Mouse (Mus musculus) MEL (cell line): ENCODE measurements at regions not wholly inside any gene's neighbourhood (a gene's known extent, or its start where the extent isn't known, plus 50 kb on each side); places are given as distances from the start of the nearest gene placed in this dataset.

Experiments
- DNase-seq: peaks from one replicate; pipeline ENCODE4 v3.0.0; 2011; ENCODE audit warnings: low read depth, low spot score
- H3K27ac ChIP-seq: 2 replicates; pipeline ENCODE4 v1.5.1; 2012; ENCODE audit warnings: low read depth, mild to moderate bottlenecking, control low read depth, low read length, moderate library complexity; ENCODE audit not compliant: control insufficient read depth
- H3K27me3 ChIP-seq, 2 experiments: fragments of 150-350 bp in 1 of 2; sonication (generic) in 1 of 2; 2 replicates each; pipeline ENCODE4 v1.6.1; 2012; ENCODE audit warnings: low read length in 2 of 2, mild to moderate bottlenecking in 2 of 2, improper control_type of control experiment in 1 of 2, moderate library complexity in 1 of 2; ENCODE audit not compliant: insufficient read depth in 2 of 2, control insufficient read depth in 1 of 2
- H3K36me3 ChIP-seq, 2 experiments: 2 replicates each; pipeline ENCODE4 v1.6.1; 2012 to 2014; ENCODE audit warnings: low read length in 2 of 2, improper control_type of control experiment in 1 of 2, inconsistent platforms in 1 of 2, mild to moderate bottlenecking in 1 of 2; ENCODE audit not compliant: insufficient read depth in 2 of 2, control insufficient read depth in 1 of 2
- H3K4me1 ChIP-seq, 2 experiments: fragments of 150-350 bp in 1 of 2; sonication (generic) in 1 of 2; 2 replicates each; pipeline ENCODE4 v1.6.1; 2012; ENCODE audit warnings: low read length in 2 of 2, improper control_type of control experiment in 1 of 2, mild to moderate bottlenecking in 1 of 2; ENCODE audit not compliant: insufficient read depth in 2 of 2, control insufficient read depth in 1 of 2
- H3K4me3 ChIP-seq, 2 experiments: fragments of 150-350 bp in 1 of 2; sonication (generic) in 1 of 2; 2 replicates each; pipeline ENCODE4 v1.5.1; 2012; ENCODE audit warnings: low read depth in 2 of 2, low read length in 2 of 2, mild to moderate bottlenecking in 2 of 2, moderate library complexity in 2 of 2, control low read depth in 1 of 2, improper control_type of control experiment in 1 of 2; ENCODE audit not compliant: control insufficient read depth in 1 of 2, insufficient read depth in 1 of 2
- H3K79me2 ChIP-seq: 2 replicates; pipeline ENCODE4 v1.6.1; 2012; ENCODE audit warnings: mild to moderate bottlenecking, low read length, moderate library complexity; ENCODE audit not compliant: control insufficient read depth, poor library complexity, insufficient read depth
- H3K9ac ChIP-seq: 2 replicates; pipeline ENCODE4 v1.6.1; 2012; ENCODE audit warnings: low read depth, mild to moderate bottlenecking, control low read depth, low read length, moderate library complexity; ENCODE audit not compliant: control insufficient read depth, poor library complexity, severe bottlenecking
- H3K9me3 ChIP-seq: fragments of 150-350 bp; sonication (generic); replicated peaks from 2 replicates; pipeline ENCODE4 v1.6.1; 2012; ENCODE audit warnings: mild to moderate bottlenecking, low read length, improper control_type of control experiment, moderate library complexity; ENCODE audit not compliant: insufficient read depth
- BHLHE40 ChIP-seq: IDR thresholded peaks from 2 replicates; pipeline ENCODE4 v1.6.1; 2012; ENCODE audit warnings: low read depth, mild to moderate bottlenecking, inconsistent platforms, low read length, improper control_type of control experiment, borderline replicate concordance
- CHD1 ChIP-seq: IDR thresholded peaks from 2 replicates; pipeline ENCODE4 v1.6.1; 2012; ENCODE audit warnings: low read depth, mild to moderate bottlenecking, inconsistent platforms, low read length, improper control_type of control experiment
- CHD2 ChIP-seq: IDR thresholded peaks from 2 replicates; pipeline ENCODE4 v1.6.1; 2011; ENCODE audit warnings: low read length, improper control_type of control experiment
- CTCF ChIP-seq, 3 experiments: IDR thresholded peaks in 2 of 3; conservative IDR thresholded peaks in 1 of 3; 2 replicates each; pipeline ENCODE4 v1.5.1; 2011 to 2012; ENCODE audit warnings: low read length in 3 of 3, low read depth in 2 of 3, mild to moderate bottlenecking in 2 of 3, improper control_type of control experiment in 1 of 3, inconsistent platforms in 1 of 3, mixed read lengths in 1 of 3, moderate library complexity in 1 of 3; ENCODE audit not compliant: control insufficient read depth in 1 of 3, insufficient read depth in 1 of 3, poor library complexity in 1 of 3, severe bottlenecking in 1 of 3
- E2F4 ChIP-seq: IDR thresholded peaks from 2 replicates; pipeline ENCODE4 v1.6.1; 2011; ENCODE audit warnings: low read depth, low read length, improper control_type of control experiment, borderline replicate concordance
- EP300 ChIP-seq, 2 experiments: IDR thresholded peaks; 2 replicates each; pipeline ENCODE4 v1.6.1; 2011; ENCODE audit warnings: improper control_type of control experiment in 2 of 2, low read length in 2 of 2, low read depth in 1 of 2, mild to moderate bottlenecking in 1 of 2
- ETS1 ChIP-seq: IDR thresholded peaks from 2 replicates; pipeline ENCODE4 v1.6.1; 2012; ENCODE audit warnings: low read depth, mild to moderate bottlenecking, inconsistent platforms, low read length, improper control_type of control experiment, moderate library complexity
- GABPA ChIP-seq: IDR thresholded peaks from 2 replicates; pipeline ENCODE4 v1.6.1; 2012; ENCODE audit warnings: low read depth, mild to moderate bottlenecking, inconsistent platforms, low read length, improper control_type of control experiment, moderate library complexity
- GATA1 ChIP-seq: IDR thresholded peaks from 2 replicates; pipeline ENCODE4 v1.6.1; 2011; ENCODE audit warnings: low read depth, low read length, improper control_type of control experiment
- HCFC1 ChIP-seq: IDR thresholded peaks from 2 replicates; pipeline ENCODE4 v1.6.1; 2012; ENCODE audit warnings: low read depth, mild to moderate bottlenecking, inconsistent platforms, low read length, improper control_type of control experiment, moderate library complexity
- KAT2A ChIP-seq: conservative IDR thresholded peaks from 2 replicates; pipeline ENCODE4 v1.6.1; 2012; ENCODE audit warnings: low read depth, low read length, improper control_type of control experiment, inconsistent platforms
- MAFK ChIP-seq: IDR thresholded peaks from 2 replicates; pipeline ENCODE4 v1.6.1; 2011; ENCODE audit warnings: low read depth, mild to moderate bottlenecking, low read length, improper control_type of control experiment, borderline replicate concordance
- MAX ChIP-seq: IDR thresholded peaks from 2 replicates; pipeline ENCODE4 v1.6.1; 2011; ENCODE audit warnings: low read length, improper control_type of control experiment
- MAZ ChIP-seq: IDR thresholded peaks from 2 replicates; pipeline ENCODE4 v1.6.1; 2012; ENCODE audit warnings: low read depth, mild to moderate bottlenecking, inconsistent platforms, low read length, improper control_type of control experiment
- MEF2A ChIP-seq: IDR thresholded peaks from 2 replicates; pipeline ENCODE4 v1.6.1; 2014; ENCODE audit warnings: low read depth, mild to moderate bottlenecking, inconsistent platforms, low read length, improper control_type of control experiment; ENCODE audit not compliant: poor library complexity, insufficient replicate concordance, severe bottlenecking; ENCODE audit errors: extremely low read depth
- MXI1 ChIP-seq: IDR thresholded peaks from 2 replicates; pipeline ENCODE4 v1.6.1; 2011; ENCODE audit warnings: mild to moderate bottlenecking, low read depth, low read length, improper control_type of control experiment
- NELFE ChIP-seq: IDR thresholded peaks from 2 replicates; pipeline ENCODE4 v1.6.1; 2011; ENCODE audit warnings: low read depth, low read length, improper control_type of control experiment
- NRF1 ChIP-seq: IDR thresholded peaks from 2 replicates; pipeline ENCODE4 v1.6.1; 2014; ENCODE audit warnings: low read depth, mild to moderate bottlenecking, inconsistent platforms, low read length, improper control_type of control experiment, moderate library complexity; ENCODE audit not compliant: poor library complexity, insufficient read depth, severe bottlenecking
- POLR2AphosphoS2 ChIP-seq: IDR thresholded peaks from 2 replicates; pipeline ENCODE4 v1.6.1; 2011; ENCODE audit warnings: low read length, improper control_type of control experiment
- RCOR1 ChIP-seq: IDR thresholded peaks from 2 replicates; pipeline ENCODE4 v1.6.1; 2012; ENCODE audit warnings: low read depth, mild to moderate bottlenecking, inconsistent platforms, low read length, improper control_type of control experiment
- SMC3 ChIP-seq: IDR thresholded peaks from 2 replicates; pipeline ENCODE4 v1.6.1; 2011; ENCODE audit warnings: low read depth, low read length, improper control_type of control experiment
- TBP ChIP-seq: IDR thresholded peaks from 2 replicates; pipeline ENCODE4 v1.8.0; 2011; ENCODE audit warnings: low read depth, low read length, improper control_type of control experiment
- TCF12 ChIP-seq: IDR thresholded peaks from 2 replicates; pipeline ENCODE4 v1.6.1; 2014; ENCODE audit warnings: low read depth, mild to moderate bottlenecking, inconsistent platforms, low read length, improper control_type of control experiment, moderate library complexity
- UBTF ChIP-seq: IDR thresholded peaks from 2 replicates; pipeline ENCODE4 v1.6.1; 2012; ENCODE audit warnings: low read depth, mild to moderate bottlenecking, inconsistent platforms, low read length, improper control_type of control experiment, moderate library complexity, borderline replicate concordance; ENCODE audit not compliant: insufficient read depth
- USF2 ChIP-seq, 2 experiments: IDR thresholded peaks; 2 replicates each; pipeline ENCODE4 v1.6.1; 2011 to 2012; ENCODE audit warnings: improper control_type of control experiment in 2 of 2, low read length in 2 of 2, borderline replicate concordance in 1 of 2, inconsistent platforms in 1 of 2, low read depth in 1 of 2, mild to moderate bottlenecking in 1 of 2; ENCODE audit not compliant: insufficient read depth in 1 of 2
- ZKSCAN1 ChIP-seq: IDR thresholded peaks from 2 replicates; pipeline ENCODE4 v1.6.1; 2012; ENCODE audit warnings: low read depth, mild to moderate bottlenecking, inconsistent platforms, low read length, improper control_type of control experiment, moderate library complexity
- ZMIZ1 ChIP-seq: IDR thresholded peaks from 2 replicates; pipeline ENCODE4 v1.6.1; 2012; ENCODE audit warnings: low read depth, mild to moderate bottlenecking, inconsistent platforms, low read length, improper control_type of control experiment, moderate library complexity
- ZNF384 ChIP-seq: IDR thresholded peaks from 2 replicates; pipeline ENCODE4 v1.6.1; 2012; ENCODE audit warnings: low read depth, mild to moderate bottlenecking, inconsistent platforms, low read length, improper control_type of control experiment

- H3K27ac ChIP-seq: no peak overlapping the region
- H3K4me1 ChIP-seq: no peaks in the 10 kb centered on the region
- no peak overlapping the region for H3K4me3 ChIP-seq
- no peak overlapping the region for H3K9ac ChIP-seq
- TF ChIP-seq USF2 (IDR thresholded peaks at IDR 0.05; ENCODE audit: borderline replicate concordance in 1 of 2, insufficient read depth in 1 of 2, low read depth in 1 of 2, low read length in 2 of 2) (no peak), EP300 (IDR thresholded peaks at IDR 0.05; ENCODE audit: low read depth in 1 of 2, low read length in 2 of 2) (no peak), MEF2A (no peak), MAX (no peak), UBTF (no peak), ETS1 (no peak), KAT2A (no peak), CTCF (IDR thresholded peaks at IDR 0.05 in 2 of 3, conservative IDR thresholded peaks at IDR 0.05 in 1 of 3; ENCODE audit: control insufficient read depth in 1 of 3, insufficient read depth in 1 of 3, low read depth in 2 of 3, low read length in 3 of 3, poor library complexity in 1 of 3, severe bottlenecking in 1 of 3) (no peak), TCF12 (no peak), TBP (no peak), POLR2AphosphoS2 (no peak), SMC3 (no peak), RCOR1 (no peak), MAFK (no peak), NRF1 (no peak), MAZ (no peak)
- H3K79me2 ChIP-seq: no peaks in the 10 kb centered on the region
- H3K9me3 ChIP-seq: no peaks in the 10 kb centered on the region
- H3K27me3 ChIP-seq: no peaks in the 10 kb centered on the region
- no peaks in the 10 kb centered on the region for H3K36me3 ChIP-seq
- DNase-seq: no peak
These were observed 59.7 kb upstream of the Col13a1 start for GRCm38 (mm10) chr10:62038656-62039055.

GRCm38 (mm10) chr10:62037402-62038199 is 58.7 kb upstream of the Col13a1 start:
- Histone ChIP-seq H3K36me3 (no peaks in the 10 kb centered on the region), H3K27me3 (no peaks in the 10 kb centered on the region), H3K9me3 (no peaks in the 10 kb centered on the region), H3K9ac (no peak overlapping the region), H3K27ac (no peak overlapping the region), H3K4me3 (no peak overlapping the region), H3K79me2 (no peaks in the 10 kb centered on the region), H3K4me1 (no peaks in the 10 kb centered on the region)
- TF ChIP-seq ZKSCAN1 (no peak), USF2 (IDR thresholded peaks at IDR 0.05; ENCODE audit: borderline replicate concordance in 1 of 2, insufficient read depth in 1 of 2, low read depth in 1 of 2, low read length in 2 of 2) (no peak), GABPA (no peak), ZMIZ1 (no peak), POLR2AphosphoS2 (no peak), CHD2 (no peak), RCOR1 (no peak), NRF1 (no peak), E2F4 (no peak), MEF2A (no peak), GATA1 (no peak), NELFE (no peak), ZNF384 (no peak), MAX (no peak), MXI1 (no peak), HCFC1 (no peak), CHD1 (no peak), BHLHE40 (no peak), UBTF (no peak)
- DNase-seq: no peak
